Mouse (Mus musculus): ENCODE results near the gene Gart.
"Not testable (repeated sequence)": the region's sequence is repeated elsewhere in the genome, so short reads cannot be mapped to it uniquely, and the experiment has no call there.

Gart gene

DNA sequence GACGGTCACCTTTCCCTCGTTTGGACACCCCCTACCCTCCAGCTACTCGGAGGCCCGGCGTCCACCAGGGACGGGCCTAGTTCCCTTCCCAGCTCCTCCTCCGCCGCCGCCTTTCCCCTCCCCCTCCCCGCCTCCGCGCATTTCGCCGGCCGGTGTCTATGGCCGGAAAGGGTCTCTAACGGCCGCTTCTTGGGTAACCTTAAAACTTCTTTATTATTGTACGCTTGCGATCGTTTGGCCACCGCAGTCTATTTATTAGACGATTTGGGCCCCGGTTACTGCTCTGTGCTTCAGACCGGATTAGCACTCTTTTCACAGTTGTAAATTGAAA lies 1.4 kb upstream of the Gart start:
- DNase-seq (ENCODE audit: low spot score) = peak; percentile 81

DNA sequence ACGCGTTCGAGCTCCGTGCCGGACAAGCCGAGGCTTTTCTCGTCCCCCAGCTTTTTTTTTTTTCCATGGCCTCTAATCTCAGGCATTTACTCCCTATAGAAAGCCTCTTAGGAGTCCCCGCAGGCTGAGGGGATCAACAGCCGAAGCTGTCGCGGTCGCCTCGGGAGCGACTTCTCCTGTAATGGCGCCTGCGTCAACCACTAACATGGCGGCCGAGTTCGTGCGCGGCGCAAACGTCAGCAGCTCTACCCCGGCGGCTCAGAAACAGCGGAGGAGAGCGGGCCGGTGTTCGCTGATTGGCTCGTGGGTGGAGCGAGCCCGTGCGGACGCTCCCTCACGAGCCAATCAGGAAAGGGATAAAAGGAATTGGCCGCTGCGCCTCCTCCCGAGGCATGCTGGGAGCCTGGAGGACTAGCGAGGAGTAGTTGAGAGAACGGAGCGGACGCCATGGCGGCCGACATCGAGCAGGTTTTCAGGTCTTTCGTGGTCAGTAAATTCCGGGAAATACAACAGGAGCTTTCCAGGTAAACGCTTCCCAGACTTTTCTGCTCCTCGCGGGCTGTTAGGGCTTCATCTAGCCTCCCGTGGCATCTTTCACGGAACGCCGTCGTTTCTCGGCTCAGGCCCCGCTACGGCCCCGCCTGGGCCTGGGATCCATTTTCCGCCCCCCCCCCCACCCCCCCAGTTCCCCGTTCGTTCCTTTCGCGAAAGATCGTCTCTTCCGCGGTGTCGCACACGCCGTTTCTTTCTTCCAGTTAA lies 888 bp upstream of the Gart start, which contains the start of gene Son:
TSS of gene Son (plus strand) at position 46 of the 759 bp plus-strand sequence.
- DNase-seq (ENCODE audit: low spot score) = peak; percentile 97

DNA sequence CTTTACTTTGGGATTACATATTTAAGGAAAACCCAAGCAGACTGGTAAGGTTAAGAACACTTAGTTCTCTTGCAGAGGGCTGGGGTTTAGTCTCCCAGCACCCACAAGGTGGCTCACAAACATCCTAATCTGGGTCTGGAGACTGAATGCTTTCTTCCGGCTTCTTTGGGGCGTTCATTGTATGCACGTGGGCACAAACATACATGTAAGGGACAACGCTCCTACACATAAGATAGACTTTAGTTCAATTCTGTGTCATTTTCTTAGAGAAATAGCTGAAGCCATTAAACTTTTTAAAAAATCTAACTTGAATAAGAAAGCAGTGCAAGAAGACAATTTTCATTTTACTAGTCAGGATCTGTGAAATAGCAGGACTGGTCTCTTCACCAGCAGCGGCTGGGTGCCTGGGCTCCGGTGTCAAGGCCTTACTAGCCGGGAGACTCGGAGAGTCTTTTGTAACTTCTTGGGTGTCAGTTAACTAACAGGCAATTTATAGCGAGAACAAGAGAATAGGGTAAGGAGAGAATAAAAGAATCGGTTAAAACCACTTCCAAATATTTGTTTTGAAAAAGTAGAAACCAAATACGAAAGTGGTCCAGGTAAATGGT lies 653 bp downstream of the Gart start:
- peak; percentile 41 for DNase-seq (ENCODE audit: low spot score)

DNA sequence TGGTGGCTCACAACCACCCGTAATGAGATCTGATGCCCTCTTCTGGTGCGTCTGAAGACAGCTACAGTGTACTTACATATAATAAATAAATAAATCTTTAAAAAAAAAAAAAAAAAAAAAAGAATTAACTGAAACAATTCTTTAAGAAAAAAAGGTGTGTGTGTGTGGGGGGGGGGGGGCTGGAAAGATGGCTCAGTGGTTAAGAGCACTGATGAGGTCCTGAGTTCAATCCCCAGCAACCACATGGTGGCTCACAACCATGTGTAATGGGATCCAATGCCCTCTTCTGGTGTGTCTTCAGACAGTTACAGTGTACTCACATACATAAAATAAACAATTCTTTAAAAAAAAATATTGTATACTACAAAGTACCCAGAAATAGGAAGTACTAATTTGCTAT lies 1.3 kb downstream of the Gart start:
- not testable (repeated sequence) for DNase-seq (ENCODE audit: low spot score)

DNA sequence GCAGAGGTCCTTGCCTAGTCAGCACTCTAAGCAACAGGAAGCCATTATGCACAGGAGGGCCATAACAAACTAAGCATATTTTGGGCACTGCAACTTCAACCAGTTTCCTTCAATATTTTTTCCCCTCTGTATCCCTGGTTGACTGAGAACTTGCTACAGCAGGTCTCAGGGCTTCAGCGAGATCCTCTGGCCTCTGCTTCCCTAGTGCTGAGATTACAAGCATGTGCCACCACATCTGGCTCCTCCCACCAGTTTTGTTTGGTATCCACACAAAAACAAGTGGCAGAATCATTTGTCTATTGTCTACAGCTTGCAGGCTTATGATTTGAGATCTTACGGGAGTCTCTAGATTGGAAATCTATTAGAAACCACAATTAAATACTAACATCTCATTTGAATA lies 1.9 kb downstream of the Gart start:
- DNase-seq (ENCODE audit: low spot score) = no peak

DNA sequence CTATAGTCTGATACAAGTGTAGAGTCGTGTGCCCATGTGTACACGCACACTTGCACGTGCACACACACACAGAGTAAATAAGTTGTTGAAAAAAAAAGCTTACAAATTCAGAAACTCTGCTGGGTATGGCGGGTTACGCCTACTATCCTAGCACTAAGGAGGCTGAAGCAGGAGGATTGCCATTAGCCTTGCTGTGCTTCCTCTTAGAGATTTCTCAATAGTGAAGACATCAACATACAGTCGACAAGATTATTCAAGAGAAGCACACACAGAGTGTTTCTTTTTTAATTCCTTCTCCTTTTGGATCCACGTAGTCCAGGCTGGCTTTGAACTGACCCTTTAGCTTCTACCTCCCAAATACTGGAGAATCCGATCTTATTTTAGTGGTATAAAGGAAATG lies 6.6 kb downstream of the Gart start:
- no peak for DNase-seq (ENCODE audit: low spot score)

DNA sequence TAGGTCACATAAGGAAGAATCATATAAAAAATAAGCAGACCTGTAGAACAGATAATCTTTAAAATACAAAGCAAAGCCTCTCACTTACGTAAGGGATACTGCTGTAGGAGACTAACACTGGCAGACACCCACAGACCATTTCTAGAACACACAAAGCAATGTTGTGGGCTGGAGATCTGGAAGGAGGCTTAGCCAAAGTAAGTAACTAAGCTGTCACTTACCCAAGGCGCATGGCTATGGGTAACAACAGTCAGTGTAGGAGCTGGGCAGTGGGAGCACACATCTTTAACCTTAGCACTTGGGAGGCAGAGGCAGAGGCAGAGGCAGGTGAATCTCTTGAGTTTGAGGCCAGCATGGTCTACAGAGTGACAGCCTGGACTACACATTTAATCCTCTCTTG lies 7.1 kb downstream of the Gart start:
- DNase-seq (ENCODE audit: low spot score) = no peak

DNA sequence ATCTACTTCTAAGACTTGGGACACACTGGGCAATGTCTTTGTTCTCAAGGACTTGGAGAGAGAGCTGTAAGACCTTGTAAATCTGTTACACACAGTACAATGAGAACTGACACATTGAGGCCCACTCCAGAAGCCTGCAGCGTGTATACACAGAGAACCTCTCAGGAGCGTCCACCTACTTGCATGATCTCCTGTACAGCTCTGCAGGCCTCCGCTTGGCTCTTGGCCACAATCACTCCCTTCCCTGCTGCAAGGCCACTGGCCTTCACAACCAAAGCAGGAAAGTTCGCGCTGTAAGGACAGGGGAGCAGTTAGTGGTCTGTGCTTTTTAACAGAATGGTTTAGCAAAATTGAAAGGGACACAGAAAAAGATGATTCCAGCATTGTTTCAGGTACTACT lies 7.6 kb downstream of the Gart start:
- DNase-seq (ENCODE audit: low spot score) = no peak

DNA sequence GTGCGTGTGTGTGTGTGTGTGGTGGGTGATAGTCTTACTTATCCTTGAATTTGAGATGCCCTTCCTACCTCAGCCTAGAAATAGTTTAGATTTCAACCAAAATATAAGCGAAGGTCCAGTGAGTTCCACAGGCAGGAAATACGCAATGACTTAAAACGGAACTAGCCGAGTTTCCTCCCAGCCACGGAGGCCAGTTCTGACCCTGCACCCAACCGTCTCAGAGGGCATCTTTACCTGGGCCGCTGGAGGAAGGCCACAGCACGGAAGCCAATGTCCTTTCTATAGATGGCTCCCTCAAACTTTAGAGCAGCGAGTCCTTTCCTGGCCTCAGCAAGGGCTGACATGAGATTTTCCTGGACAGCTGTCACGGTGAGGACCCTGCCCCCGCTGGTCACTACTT lies 13.1 kb downstream of the Gart start:
- DNase-seq (ENCODE audit: low spot score) = no peak

DNA sequence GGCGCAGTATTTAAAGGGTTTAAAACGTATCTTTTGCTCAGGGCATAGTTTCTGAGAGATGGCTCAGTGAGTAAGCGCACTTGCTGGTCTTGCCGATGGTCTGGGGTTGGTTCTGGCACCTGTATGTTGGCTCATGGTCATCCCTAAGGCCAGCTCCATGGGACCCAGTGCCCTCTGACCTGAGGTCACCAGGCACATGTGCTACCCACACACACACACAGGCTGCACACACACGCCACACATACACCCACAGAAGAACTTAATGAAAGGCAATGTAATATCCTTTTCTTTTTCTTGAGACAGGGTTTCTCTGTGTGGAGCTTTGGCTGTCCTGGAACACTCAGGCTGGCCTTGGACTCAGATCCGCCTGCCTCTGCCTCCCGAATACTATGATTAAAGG lies 13.8 kb downstream of the Gart start:
- no peak for DNase-seq (ENCODE audit: low spot score)

DNA sequence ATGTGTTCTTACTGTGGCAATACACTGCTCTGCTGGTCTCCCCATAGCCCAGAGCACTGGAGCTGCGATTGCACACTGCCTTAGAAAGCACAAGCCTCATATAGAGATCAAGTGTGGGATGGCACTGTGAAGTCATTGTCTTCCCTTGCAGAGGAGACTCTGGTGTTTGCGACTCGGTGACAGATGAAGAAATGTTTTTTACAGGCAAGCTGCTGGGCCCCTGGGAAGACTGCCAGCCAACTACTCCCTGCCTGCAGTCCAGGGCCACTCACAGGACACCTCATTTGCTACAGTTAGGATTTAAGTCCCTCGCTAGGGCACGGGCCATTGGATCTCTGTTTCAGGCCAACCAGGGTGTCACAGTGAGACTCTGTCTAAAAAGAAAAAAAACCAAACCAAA lies 14.3 kb downstream of the Gart start:
- no peak for DNase-seq (ENCODE audit: low spot score)

DNA sequence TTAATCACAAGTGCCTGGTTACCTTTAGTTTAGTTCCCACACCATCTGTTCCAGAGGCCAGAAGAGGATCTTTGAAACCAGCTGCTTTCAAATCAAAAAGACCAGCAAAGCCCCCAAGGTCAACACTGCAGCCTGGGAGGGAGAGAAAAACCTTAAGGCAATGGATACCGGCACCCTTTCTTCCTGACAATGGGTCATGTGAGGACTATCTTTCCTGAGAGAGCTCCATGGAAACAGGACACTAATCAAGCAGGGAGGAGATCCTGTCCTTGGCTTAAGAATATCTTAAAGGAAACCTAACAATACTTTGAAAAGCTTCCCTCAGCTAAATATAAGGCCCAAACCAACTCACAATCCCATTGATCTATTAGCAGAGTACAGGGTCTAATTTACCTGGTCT lies 16.2 kb downstream of the Gart start:
- no peak for DNase-seq (ENCODE audit: low spot score)

DNA sequence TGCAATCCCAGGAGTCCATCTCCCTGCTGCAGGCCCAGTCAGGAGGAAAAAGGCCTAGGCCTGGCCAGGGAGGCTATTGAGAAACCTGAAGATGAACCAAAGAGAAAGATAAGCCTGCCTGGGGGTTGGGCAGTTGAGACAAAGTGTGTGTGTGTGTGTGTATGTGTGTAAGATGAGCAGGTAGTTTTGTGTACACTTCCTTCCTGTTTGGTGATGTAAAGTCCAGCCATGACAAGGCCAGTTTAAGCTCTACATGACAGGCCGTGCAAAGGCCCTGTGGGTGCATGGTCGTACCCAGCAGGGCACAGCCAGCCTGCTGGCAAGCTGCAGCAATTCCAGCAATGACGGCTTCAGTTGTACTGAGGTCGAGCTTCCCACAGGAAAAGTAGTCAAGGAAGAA lies 17.0 kb downstream of the Gart start:
- DNase-seq (ENCODE audit: low spot score) = no peak

DNA sequence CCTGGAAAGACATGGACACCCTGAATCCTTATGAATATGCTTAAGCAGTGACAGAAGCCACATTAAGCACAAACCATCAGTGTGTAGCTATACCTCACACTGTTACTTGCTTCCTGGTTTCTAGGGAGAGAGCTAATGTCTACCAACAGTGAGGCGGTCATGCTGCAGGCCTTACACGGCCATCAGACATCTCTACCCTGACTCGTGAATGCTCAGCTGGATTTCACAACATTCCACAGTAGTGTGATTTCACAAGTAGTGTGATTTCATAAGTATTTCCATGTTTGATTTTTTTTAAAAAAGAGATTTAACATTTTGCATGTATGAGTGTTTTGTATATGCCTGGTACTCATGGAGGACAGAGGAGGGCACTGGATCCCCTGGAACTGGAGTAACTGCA lies 18.1 kb downstream of the Gart start:
- no peak for DNase-seq (ENCODE audit: low spot score)

DNA sequence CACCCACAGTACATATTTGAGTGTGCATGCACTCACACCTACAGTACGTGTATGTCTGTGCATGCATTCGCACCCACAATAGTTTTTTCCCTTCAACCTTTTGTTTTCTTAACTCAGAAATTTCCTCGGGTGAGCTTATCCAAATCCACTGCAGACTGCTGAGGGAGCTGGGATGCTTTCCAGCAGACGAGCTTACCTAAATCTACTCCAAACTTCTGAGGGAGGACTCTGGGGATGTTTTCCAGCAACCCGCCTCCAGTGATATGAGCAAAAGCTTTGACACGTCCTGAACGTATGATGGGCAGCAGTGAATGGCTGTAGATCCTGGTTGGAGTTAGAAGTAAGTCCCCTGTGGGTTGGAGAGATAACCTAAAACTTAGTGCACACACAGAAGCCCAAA lies 18.9 kb downstream of the Gart start:
- no peak for DNase-seq (ENCODE audit: low spot score)

DNA sequence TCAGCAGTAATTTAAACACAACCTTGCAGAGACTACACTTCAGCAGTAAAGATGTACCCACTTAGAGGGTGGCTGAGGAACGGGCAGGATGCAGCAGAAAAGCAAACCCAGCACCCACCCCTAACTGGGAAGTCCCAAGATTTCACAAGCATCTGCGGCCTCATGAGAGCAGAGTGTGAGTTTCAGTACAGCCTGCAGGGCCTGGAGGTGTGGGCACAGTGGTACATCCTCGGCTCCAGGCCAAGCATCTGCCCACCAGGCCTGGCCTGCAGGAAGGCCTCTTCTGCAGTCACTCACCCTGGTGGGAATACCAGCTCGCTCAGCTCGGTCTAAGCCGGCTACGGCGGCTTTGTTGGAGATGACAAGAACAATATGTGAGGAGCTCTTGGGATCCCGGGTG lies 23.7 kb downstream of the Gart start:
- DNase-seq (ENCODE audit: low spot score) = no peak

DNA sequence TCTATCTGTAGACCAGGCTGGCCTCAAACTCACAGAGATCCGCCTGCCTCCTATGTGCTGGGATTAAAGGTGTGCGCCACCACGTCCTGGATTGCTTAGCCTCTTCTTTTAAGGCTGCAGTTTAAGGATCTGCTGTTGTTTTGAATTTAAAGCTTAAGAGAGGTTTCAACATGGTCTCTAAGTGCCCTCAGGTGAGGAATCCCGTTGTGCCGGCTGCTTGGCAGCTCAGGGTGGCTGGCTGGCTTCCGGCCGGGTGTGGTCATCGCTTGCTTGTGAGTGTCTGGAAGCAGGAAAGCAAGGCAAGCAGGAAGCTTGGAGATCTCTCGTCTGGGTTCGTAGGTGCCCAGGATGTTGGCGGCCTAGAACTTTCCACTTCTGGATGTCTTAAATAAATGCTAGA lies 25.8 kb downstream of the Gart start:
- no peak for DNase-seq (ENCODE audit: low spot score)

DNA sequence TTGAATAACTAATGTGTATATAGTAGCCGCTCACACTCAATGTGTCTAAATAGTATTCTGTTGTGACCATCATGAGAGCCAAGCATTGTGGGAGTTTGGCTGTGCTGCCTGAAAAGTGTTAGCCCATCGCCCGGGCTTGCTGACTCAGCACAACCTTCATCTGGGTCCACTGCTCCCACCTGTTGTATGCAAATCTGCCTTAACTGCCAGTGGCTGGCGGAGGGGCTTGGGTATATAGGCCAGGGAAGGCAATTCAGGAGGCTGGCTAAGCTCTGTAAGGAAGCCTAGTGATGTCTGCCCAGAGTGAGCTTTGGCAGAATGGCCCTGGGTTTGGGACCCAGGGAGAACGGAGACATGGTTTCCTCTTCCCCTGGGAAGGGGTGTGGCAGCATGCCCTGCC lies 26.6 kb downstream of the Gart start:
- no peak for DNase-seq (ENCODE audit: low spot score)

DNA sequence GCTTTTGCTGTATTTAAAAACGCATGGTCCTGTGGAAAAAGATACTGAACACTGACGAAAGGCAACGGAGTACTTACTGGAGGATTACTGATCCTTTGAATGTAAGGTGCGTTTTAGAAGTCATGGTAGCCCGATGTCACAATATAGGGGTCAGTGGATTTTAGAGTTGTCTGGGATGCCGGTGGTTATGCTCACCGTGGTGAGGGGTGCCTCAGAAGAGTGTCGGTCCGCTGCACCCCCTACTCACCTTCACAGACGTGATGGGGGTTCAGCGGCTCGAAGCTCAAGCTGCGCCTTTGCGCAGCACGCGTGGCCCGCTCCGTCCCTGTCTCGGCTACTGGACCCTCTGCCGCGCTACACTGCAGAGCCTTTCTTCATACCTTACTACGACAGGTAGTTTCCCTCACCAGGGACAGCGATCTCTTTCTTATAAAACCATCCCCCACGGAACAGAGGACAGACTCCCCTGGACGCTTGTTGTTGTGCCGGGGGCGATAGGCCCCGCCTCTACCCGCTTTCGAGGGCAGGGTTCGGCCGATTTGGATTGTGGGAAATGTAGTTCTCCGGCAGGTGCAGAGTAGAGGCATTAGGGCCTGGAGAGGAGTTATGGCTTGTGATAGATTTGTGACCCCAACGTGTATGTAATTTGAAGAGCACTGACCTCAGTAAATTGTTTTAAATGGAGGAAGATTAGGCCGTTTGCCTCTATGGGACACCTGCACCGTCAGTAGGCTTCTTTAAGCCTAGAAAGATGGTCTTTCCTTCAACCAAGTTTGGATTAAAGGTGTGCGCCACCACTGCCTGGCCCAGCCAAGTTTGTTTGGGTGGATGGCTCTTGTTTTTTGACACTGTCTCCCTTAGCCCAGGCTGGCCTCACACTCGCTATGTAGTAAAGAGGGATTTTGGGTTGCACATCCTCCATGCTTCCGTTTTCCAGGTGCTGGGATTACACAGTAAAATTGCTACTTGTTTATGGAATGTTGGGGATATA lies 27.9 kb downstream of the Gart start, which contains the start of gene Dnajc28:
TSS of gene Dnajc28 (minus strand) at position 516 of the 991 bp plus-strand sequence.
- peak; percentile 86 for DNase-seq (ENCODE audit: low spot score)

DNA sequence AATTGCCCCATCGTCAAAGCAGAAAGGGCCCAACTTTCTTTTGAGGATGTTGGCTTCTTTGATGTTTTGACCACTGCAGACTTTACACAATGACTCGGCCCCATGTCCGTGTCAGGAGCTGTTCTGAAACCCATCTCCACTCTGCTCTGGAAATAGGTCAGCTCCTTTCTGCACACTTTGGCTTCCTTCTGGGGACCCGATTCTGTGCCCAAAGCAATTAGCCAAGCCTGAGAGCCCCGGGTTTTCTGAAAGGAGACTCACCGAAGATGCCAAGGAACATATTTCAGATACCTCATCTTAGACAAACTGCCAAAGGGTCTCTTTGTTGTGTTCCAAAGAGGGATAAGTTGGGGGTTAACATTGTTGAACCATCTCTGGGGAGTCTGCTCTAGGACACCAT lies 32.2 kb downstream of the Gart start:
- DNase-seq (ENCODE audit: low spot score) = no peak

DNA sequence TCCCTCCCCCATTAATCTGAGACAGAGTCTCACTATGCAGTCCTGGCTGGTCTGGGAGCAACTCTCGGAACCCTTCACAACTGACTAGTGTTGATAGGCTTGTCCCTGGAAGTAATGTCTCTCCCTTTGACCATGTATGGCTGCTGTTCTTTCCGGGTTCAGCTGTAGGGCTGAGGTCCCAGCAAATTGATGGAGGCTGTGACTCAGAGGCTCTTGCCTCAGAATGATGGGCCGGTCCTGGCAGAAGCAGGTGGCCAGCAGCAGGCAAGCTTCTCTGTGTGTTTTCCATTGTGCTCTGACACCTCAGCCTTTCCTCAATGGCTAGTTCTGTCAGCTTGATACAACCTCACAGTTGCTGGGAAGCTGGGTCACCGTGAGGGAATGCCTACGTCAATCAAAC lies 34.2 kb downstream of the Gart start:
- DNase-seq (ENCODE audit: low spot score) = no peak

DNA sequence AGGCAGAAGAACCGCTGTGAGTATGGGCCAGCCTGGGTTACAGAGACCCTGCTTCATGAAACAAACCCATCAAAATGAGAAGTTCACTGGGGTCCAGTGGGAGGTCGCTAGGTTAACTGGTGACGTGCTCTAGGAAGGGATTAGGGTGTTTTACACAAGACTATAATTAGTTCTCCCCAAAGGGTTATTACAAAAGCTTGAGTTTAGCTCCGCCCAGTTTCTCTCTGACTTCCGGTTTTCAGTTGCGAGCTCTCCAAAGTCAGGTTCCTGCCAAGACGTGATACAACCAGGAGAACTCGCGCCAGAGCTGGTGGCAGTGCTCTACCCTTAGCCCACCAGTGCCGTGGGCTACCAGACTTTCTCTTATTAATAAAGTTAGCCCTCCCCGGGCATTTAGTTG lies 35.5 kb downstream of the Gart start:
- no peak for DNase-seq (ENCODE audit: low spot score)

All from retina, embryonic 14.5 days (tissue).